Mouse (Mus musculus): Measurements from ENCODE around the gene Slc6a19. TPM values are rescaled to one million over a fixed set of nuclear protein-coding genes. Genes with fewer than 3 reads are reported as not detected.

Slc6a19 gene
- polyA plus RNA-seq, 1 experiment = not detected

GRCm38 (mm10) chr13:73658953-73659352, 45.7 kb downstream of the Slc6a19 start:
- no peak for TF ChIP-seq POLR2A (IDR thresholded peaks at IDR 0.05; ENCODE audit: insufficient read depth, low read depth, low read length)
- no peak for TF ChIP-seq CTCF (IDR thresholded peaks at IDR 0.05; ENCODE audit: insufficient read depth, low read depth, low read length)
- WGBS = 58% methylated on average over 2 of the region's 2 CpGs

GRCm38 (mm10) chr13:73654976-73655375, 49.7 kb downstream of the Slc6a19 start:
- H3K4me3 ChIP-seq (ENCODE audit: insufficient read depth, low read depth, low read length) = no peak overlapping the region
- H3K27ac ChIP-seq (ENCODE audit: insufficient read depth, low read depth, low read length) = no peak overlapping the region
- WGBS = 65% methylated on average over 3 of the region's 3 CpGs
- TF ChIP-seq POLR2A (IDR thresholded peaks at IDR 0.05; ENCODE audit: insufficient read depth, low read depth, low read length) = no peak
- TF ChIP-seq CTCF (IDR thresholded peaks at IDR 0.05; ENCODE audit: insufficient read depth, low read depth, low read length) = no peak
- no peaks in the 10 kb centered on the region for H3K4me1 ChIP-seq (ENCODE audit: control insufficient read depth, insufficient read depth, low read length)

More at GRCm38 (mm10) chr13:73658953-73659352, 45.7 kb downstream of the Slc6a19 start:
- no peaks in the 10 kb centered on the region for H3K4me1 ChIP-seq (ENCODE audit: control insufficient read depth, insufficient read depth, low read length)
- H3K27ac ChIP-seq (ENCODE audit: insufficient read depth, low read depth, low read length) = no peak overlapping the region
- no peak overlapping the region for H3K4me3 ChIP-seq (ENCODE audit: insufficient read depth, low read depth, low read length)

- H3K27ac ChIP-seq (ENCODE audit: insufficient read depth, low read depth, low read length) = no peak overlapping the region
- no peak overlapping the region for H3K4me3 ChIP-seq (ENCODE audit: insufficient read depth, low read depth, low read length)
- WGBS = 42% methylated on average over 3 of the region's 3 CpGs
- no peak for TF ChIP-seq POLR2A (IDR thresholded peaks at IDR 0.05; ENCODE audit: insufficient read depth, low read depth, low read length)
- TF ChIP-seq CTCF (IDR thresholded peaks at IDR 0.05; ENCODE audit: insufficient read depth, low read depth, low read length) = no peak
- H3K4me1 ChIP-seq (ENCODE audit: control insufficient read depth, insufficient read depth, low read length) = no peaks in the 10 kb centered on the region
Measured at GRCm38 (mm10) chr13:73653266-73653665, 51.4 kb downstream of the Slc6a19 start.

- H3K4me3 ChIP-seq (ENCODE audit: insufficient read depth, low read depth, low read length) = no peak overlapping the region
- TF ChIP-seq POLR2A (IDR thresholded peaks at IDR 0.05; ENCODE audit: insufficient read depth, low read depth, low read length) (no peak), CTCF (IDR thresholded peaks at IDR 0.05; ENCODE audit: insufficient read depth, low read depth, low read length) (peak; percentile 58; the same call in 1 of the 2 replicates)
- no peaks in the 10 kb centered on the region for H3K4me1 ChIP-seq (ENCODE audit: control insufficient read depth, insufficient read depth, low read length)
- WGBS = 42% methylated on average over 6 of the region's 6 CpGs
- no peak overlapping the region for H3K27ac ChIP-seq (ENCODE audit: insufficient read depth, low read depth, low read length)
Measured at GRCm38 (mm10) chr13:73646397-73647087, 58.1 kb downstream of the Slc6a19 start.

GRCm38 (mm10) chr13:73641296-73641695, 63.4 kb downstream of the Slc6a19 start:
- 86% methylated on average over 4 of the region's 4 CpGs for WGBS
- TF ChIP-seq CTCF (IDR thresholded peaks at IDR 0.05; ENCODE audit: insufficient read depth, low read depth, low read length) (no peak), POLR2A (IDR thresholded peaks at IDR 0.05; ENCODE audit: insufficient read depth, low read depth, low read length) (no peak)
- Histone ChIP-seq H3K4me1 (ENCODE audit: control insufficient read depth, insufficient read depth, low read length) (0 out of 2 replicates have a peak, but pooled peaks cover 4% of the 10 kb centered on the region), H3K4me3 (ENCODE audit: insufficient read depth, low read depth, low read length) (no peak overlapping the region), H3K27ac (ENCODE audit: insufficient read depth, low read depth, low read length) (no peak overlapping the region)

GRCm38 (mm10) chr13:73637826-73638225, 66.8 kb downstream of the Slc6a19 start:
- WGBS = 86% methylated on average over 5 of the region's 6 CpGs
- Histone ChIP-seq H3K27ac (ENCODE audit: insufficient read depth, low read depth, low read length) (no peak overlapping the region), H3K4me3 (ENCODE audit: insufficient read depth, low read depth, low read length) (no peak overlapping the region), H3K4me1 (ENCODE audit: control insufficient read depth, insufficient read depth, low read length) (0 out of 2 replicates have a peak, but pooled peaks cover 4% of the 10 kb centered on the region)
- TF ChIP-seq POLR2A (IDR thresholded peaks at IDR 0.05; ENCODE audit: insufficient read depth, low read depth, low read length) = no peak
- TF ChIP-seq CTCF (IDR thresholded peaks at IDR 0.05; ENCODE audit: insufficient read depth, low read depth, low read length) = no peak

- no peak overlapping the region for H3K27ac ChIP-seq (ENCODE audit: insufficient read depth, low read depth, low read length)
- WGBS = 87% methylated on average over 3 of the region's 3 CpGs
- H3K4me1 ChIP-seq (ENCODE audit: control insufficient read depth, insufficient read depth, low read length) = peaks cover 9% of the 10 kb centered on the region
- no peak overlapping the region for H3K4me3 ChIP-seq (ENCODE audit: insufficient read depth, low read depth, low read length)
- no peak for TF ChIP-seq POLR2A (IDR thresholded peaks at IDR 0.05; ENCODE audit: insufficient read depth, low read depth, low read length)
- TF ChIP-seq CTCF (IDR thresholded peaks at IDR 0.05; ENCODE audit: insufficient read depth, low read depth, low read length) = no peak
Measured at GRCm38 (mm10) chr13:73631837-73632236, 72.8 kb downstream of the Slc6a19 start.

Other genes starting within 250 kb of the Slc6a19 start
- gene Lpcat1, start 237.7 kb downstream of the Slc6a19 start, polyA plus RNA-seq (2012; ENCODE audit: insufficient read depth, insufficient read length, low replicate concordance, missing spikeins) = not detected in 2 replicates
- not detected in 2 replicates for gene Slc6a3, start 168.1 kb downstream of the Slc6a19 start, polyA plus RNA-seq (2012; ENCODE audit: insufficient read depth, insufficient read length, low replicate concordance, missing spikeins)
- gene Clptm1l, start 100.9 kb downstream of the Slc6a19 start, polyA plus RNA-seq (2012; ENCODE audit: insufficient read depth, insufficient read length, low replicate concordance, missing spikeins) = not detected in 2 replicates
- not detected in 2 replicates for gene Tert, start 78.0 kb downstream of the Slc6a19 start, polyA plus RNA-seq (2012; ENCODE audit: insufficient read depth, insufficient read length, low replicate concordance, missing spikeins)
- gene Slc6a18, start 26.8 kb downstream of the Slc6a19 start, polyA plus RNA-seq (2012; ENCODE audit: insufficient read depth, insufficient read length, low replicate concordance, missing spikeins) = not detected in 2 replicates
- gene Slc12a7, start 28.2 kb upstream of the Slc6a19 start, polyA plus RNA-seq (2012; ENCODE audit: insufficient read depth, insufficient read length, low replicate concordance, missing spikeins) = not detected in 2 replicates
- not detected in 2 replicates for gene Nkd2, start 142.8 kb upstream of the Slc6a19 start, polyA plus RNA-seq (2012; ENCODE audit: insufficient read depth, insufficient read length, low replicate concordance, missing spikeins)
- gene Trip13, start 232.9 kb upstream of the Slc6a19 start, polyA plus RNA-seq (2012; ENCODE audit: insufficient read depth, insufficient read length, low replicate concordance, missing spikeins) = not detected in 2 replicates
- gene Brd9, start 232.9 kb upstream of the Slc6a19 start, polyA plus RNA-seq (2012; ENCODE audit: insufficient read depth, insufficient read length, low replicate concordance, missing spikeins) = 428 TPM in 1 of 2 replicates, not detected in the other